Mouse (Mus musculus): ENCODE measurements around the gene Pla2g4c.

- TF ChIP-seq MAFK (IDR thresholded peaks at IDR 0.05; ENCODE audit: insufficient read depth, low read depth, low read length) = no peak
- no peak for TF ChIP-seq ZC3H11A (IDR thresholded peaks at IDR 0.05; ENCODE audit: borderline replicate concordance, low read depth, low read length)
- TF ChIP-seq HCFC1 (IDR thresholded peaks at IDR 0.05; ENCODE audit: borderline replicate concordance, insufficient read depth, low read length) = no peak
- no peak for TF ChIP-seq CHD2 (IDR thresholded peaks at IDR 0.05; ENCODE audit: low read depth, low read length)
Observed at GRCm38 (mm10) chr7:13295256-13295655, 29.2 kb upstream of the Pla2g4c start.
